ENCODE assay signal across 19 mouse cellular contexts in genomic region chr19:31923615-31924352, GRCm38 (mm10). TPM values are rescaled to one million over a fixed set of nuclear protein-coding genes. Genes with fewer than 3 reads are reported as not detected.
"Had no signal": no experiment of that assay in that cellular context is flagged by ENCODE, and none has a peak within 500 bp of the region (broad histone marks: within the 10 kb centered on the region; RNA-seq: fewer than 3 reads in every experiment).

No protein-coding gene starts in this region.

- H3K9me3 ChIP-seq: liver, embryonic 13.5 days; midbrain, embryonic 13.5 days; neural tube, embryonic 13.5 days had no signal

- H3K4me3 ChIP-seq: left cerebral cortex, adult 2 months; liver, embryonic 13.5 days; midbrain, embryonic 13.5 days; myocyte; neural tube, embryonic 13.5 days had no signal

- ATAC-seq: midbrain, embryonic 13.5 days; midbrain, embryonic 16.5 days had no signal

- H3K36me3 ChIP-seq: liver, embryonic 13.5 days; midbrain, embryonic 13.5 days; neural tube, embryonic 13.5 days had no signal

- H3K27ac ChIP-seq: left cerebral cortex, adult 2 months; liver, embryonic 13.5 days; midbrain, embryonic 13.5 days; neural tube, embryonic 13.5 days had no signal

- H3K4me1 ChIP-seq: liver, embryonic 13.5 days; midbrain, embryonic 13.5 days; neural tube, embryonic 13.5 days had no signal

- H3K4me2 ChIP-seq: liver, embryonic 13.5 days; midbrain, embryonic 13.5 days; neural tube, embryonic 13.5 days had no signal

- H3K27me3 ChIP-seq: liver, embryonic 13.5 days; midbrain, embryonic 13.5 days; neural tube, embryonic 13.5 days had no signal

- H3K9ac ChIP-seq: liver, embryonic 13.5 days; midbrain, embryonic 13.5 days; neural tube, embryonic 13.5 days had no signal

- DNase-seq: layer of hippocampus, postnatal 36 days; liver, embryonic 13.5 days; lung, adult 2 months; lung, postnatal 14 days; lung, postnatal 4 days; retina, postnatal 1 day; right cerebral cortex, postnatal 25 days; spleen, adult 18-20 months; thymus, adult 18-20 months; thymus, postnatal 36 days had no signal

RNA-seq across cellular contexts. Expression of gene A1cf, which starts 55.2 kb away (rescaled TPM):
- polyA plus RNA-seq: limb, embryonic 11.5 days; limb, embryonic 14.5 days; lung, adult 2 months; lung, embryonic 16.5 days; midbrain, embryonic 13.5 days; midbrain, embryonic 16.5 days; myocyte; neural tube, embryonic 13.5 days; urinary bladder, adult 2 months had no signal
